Mouse (Mus musculus) heart, adult 8-10 months (tissue): ENCODE data around the gene Gas2l1. TPM values are rescaled to one million over a fixed set of nuclear protein-coding genes. Genes with fewer than 3 reads are reported as not detected.

Experiments
- microRNA-seq: library from miRNA; unstranded; fragments of <30 nt; microRNA quantifications from one replicate; pipeline ENCODE4 v1.2.0, GENCODE M21; 2022
- total RNA-seq, 4 experiments: library from RNA; stranded (reverse); gene quantifications; 2 replicates each; pipeline ENCODE4 v1.2.4; 2022

Gene Gas2l1
- total RNA-seq, 4 experiments from 2014 or later, result 13.8 to 18.1 (median 15.6) TPM

Small RNAs within 50 kb of the gene (microRNA-seq; reads per million reads assigned to microRNA genes)
- gene Gm47296, result not detected

Other genes starting within 250 kb of the Gas2l1 start
- gene Nf2, start 215.8 kb downstream of the Gas2l1 start, total RNA-seq, result 10 to 100 TPM; 75.5 to 80.0 (median 78.3) TPM
- gene Nipsnap1, start 191.4 kb downstream of the Gas2l1 start, total RNA-seq, result 1 to 10 TPM in 1 of 4 experiments, under 1 TPM in 3; 0.52 to 1.1 (median 0.82) TPM
- gene Thoc5, start 170.0 kb downstream of the Gas2l1 start, total RNA-seq, result 10 to 100 TPM; 14.9 to 19.8 (median 16.2) TPM
- not detected for gene Nefh, start 117.3 kb downstream of the Gas2l1 start, total RNA-seq
- 10 to 100 TPM; 44.3 to 62.4 (median 54.2) TPM for gene Ap1b1, start 78.5 kb downstream of the Gas2l1 start, total RNA-seq
- gene Rasl10a, start 7.2 kb downstream of the Gas2l1 start, total RNA-seq, result 1 to 10 TPM; 3.3 to 7.8 (median 5.8) TPM
- gene Rhbdd3, start 33.6 kb upstream of the Gas2l1 start, total RNA-seq, result 10 to 100 TPM; 26.7 to 27.7 (median 27.3) TPM
- 100 to 1,000 TPM in 1 of 4 experiments, 10 to 100 TPM in 3; 74.3 to 111 (median 95.2) TPM for gene Ewsr1, start 33.9 kb upstream of the Gas2l1 start, total RNA-seq
- gene Emid1, start 86.9 kb upstream of the Gas2l1 start, total RNA-seq, result 1 to 10 TPM in 1 of 4 experiments, under 1 TPM in 3; 0.73 to 2.0 (median 0.90) TPM
- gene Kremen1, start 196.2 kb upstream of the Gas2l1 start, total RNA-seq, result 100 to 1,000 TPM in 2 of 4 experiments, 10 to 100 TPM in 2; 86.5 to 107 (median 100) TPM